Mouse (Mus musculus) left cerebral cortex, adult 9 months (tissue): ENCODE measurements around the gene Shld1.
A peak's percentile ranks its signal among the peaks of the same experiment; 100 is the strongest.

Experiments used
- DNase-seq, 2 experiments: peaks; one replicate each; pipeline ENCODE4 v3.0.0; 2022; ENCODE audit warnings: low spot score in 2 of 2

Gene Shld1

GRCm38 (mm10) chr2:132723958-132724431, 37.3 kb downstream of the Shld1 start:
- DNase-seq = no peak

DNA sequence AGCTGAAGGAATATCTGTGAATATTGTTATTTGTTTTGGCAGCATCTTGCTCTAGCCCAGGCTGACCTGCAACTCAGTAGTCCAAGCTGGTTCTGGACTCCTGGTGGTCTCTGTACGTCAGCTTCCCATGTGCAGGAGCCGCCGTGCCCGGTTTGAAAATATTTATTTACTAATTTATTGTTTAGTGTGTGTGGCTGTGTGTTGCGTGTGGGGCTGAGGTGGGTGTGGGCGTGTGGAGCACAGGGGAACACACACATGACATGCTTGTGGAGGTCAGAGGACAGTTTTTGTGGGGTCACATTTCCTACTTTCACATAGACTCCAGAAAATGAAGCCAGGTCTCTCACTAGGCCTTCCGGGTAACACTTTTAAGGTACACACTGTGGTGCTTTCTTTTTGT, 37.8 kb downstream of the Shld1 start:
- DNase-seq = no peak

GRCm38 (mm10) chr2:132725376-132725905, 38.7 kb downstream of the Shld1 start:
- DNase-seq = no peak

DNA sequence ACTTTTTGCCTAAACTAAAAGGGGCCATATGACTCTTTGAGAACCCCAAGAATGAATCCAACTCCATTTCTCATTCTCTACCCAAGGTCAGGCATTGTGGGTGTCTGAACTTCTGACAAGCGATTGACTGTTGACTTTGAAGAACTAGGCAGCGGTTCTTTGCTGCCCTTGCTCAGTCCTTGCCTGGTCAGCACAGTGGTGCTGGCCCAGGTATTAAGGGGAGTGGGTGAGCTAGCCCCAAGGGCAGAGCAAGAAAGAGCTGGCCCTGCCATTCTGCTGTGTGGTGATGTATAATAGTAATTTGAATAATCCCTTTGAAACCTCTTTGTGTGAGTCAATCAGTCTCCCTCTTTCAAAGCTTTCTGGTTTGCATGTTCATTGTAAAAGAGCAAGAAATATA, 39.4 kb downstream of the Shld1 start:
- no peak for DNase-seq

GRCm38 (mm10) chr2:132732940-132733339, 46.2 kb downstream of the Shld1 start:
- DNase-seq = no peak

DNA sequence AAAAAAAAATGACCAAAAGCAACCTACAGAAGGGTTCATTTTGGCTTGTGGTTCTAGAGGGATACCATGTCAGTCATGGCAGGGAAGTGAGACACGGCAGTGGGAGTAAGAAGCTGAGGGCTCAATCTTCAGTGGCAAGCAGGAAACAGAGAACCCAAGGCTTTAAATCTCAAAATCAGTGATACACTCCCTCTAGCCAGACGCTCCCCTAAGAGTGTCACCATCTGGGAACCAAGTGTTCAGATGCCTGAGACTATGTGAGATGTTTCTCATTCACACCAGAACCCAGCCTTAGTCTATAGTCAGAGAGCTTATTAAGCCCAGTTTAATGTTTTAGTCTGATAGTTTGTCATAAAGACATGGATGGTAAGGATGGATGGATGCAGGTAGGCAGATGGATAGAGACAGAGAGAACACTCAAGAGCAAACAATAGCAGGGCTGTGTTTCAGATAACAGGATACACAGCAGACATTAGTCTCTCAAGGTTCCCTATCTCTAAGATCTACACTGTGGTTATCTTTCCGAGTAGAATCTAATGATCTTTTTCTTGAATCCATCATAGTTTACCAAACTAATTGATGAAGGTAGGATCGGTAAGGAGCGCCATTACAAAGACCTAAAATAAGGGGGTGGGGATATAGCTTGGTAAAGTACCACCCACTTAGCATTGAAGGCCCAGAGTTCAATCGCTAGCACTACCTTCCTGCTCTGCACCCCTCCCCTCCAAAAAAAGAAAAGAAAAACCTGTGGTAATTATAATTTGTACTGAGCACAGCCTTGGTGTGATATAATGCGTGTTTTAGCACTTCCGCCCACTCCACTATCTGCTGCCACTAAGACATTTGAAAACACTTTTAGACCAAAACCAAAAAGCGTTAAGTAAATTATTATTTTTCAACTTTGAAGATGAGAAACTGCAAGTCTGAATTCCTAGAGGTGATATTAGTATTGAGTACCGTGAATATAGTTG, 47.2 kb downstream of the Shld1 start:
- peak in 1 of 2 experiments; percentile 33 for DNase-seq

DNA sequence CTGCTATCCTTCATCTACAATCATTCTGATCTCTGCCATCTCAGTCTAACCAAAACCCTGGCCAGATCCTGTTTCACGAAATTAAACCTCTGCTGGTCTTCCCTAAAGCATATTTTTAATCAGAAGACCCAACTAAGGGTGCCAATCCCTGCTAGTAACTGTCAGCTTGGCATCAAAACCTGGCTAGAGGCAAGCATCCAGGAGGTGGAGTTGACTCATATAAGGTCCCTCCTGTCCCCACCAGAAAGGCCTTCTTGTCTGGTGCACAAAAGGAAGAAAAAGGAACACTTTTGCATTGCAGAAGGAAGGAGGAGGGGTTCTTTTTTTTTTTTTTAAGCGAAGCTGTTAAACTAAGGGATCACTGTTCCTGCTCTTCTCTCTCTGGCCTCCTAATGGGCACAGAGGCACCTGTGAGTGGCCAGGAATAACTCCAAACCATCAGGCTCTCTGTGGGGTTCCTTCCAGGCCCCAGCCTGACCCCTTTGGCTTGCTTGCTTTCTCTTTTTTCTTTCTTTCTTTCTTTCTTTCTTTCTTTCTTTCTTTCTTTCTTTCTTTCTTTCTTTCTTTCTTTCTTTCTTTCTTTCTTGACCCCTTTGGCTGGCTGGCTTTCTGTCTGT, 52.2 kb downstream of the Shld1 start:
- no peak for DNase-seq

DNA sequence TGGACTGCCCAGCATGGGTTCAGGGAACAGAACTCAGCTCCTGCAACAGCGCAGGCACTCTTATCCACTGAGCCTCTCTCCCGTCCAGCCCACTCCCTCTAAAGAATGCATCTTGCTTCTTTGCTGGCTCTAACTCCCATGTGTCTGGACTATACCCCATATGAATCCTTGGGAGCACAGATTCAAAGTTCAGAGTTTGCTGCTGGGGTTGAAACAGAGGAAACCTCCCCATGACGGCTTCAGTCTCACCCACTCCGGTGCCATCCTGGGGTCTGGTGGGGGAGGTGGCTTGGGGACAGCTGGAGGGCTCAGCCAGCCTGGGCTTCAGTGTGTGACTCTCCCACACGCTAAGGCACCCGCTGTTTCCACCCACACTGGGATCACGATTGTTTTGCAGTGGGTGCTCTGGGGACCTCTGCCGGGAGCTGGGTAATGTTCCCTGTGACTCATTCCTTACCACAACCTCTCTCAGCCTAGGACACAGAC, 55.2 kb downstream of the Shld1 start:
- peak; percentile 68 to 78 for DNase-seq

DNA sequence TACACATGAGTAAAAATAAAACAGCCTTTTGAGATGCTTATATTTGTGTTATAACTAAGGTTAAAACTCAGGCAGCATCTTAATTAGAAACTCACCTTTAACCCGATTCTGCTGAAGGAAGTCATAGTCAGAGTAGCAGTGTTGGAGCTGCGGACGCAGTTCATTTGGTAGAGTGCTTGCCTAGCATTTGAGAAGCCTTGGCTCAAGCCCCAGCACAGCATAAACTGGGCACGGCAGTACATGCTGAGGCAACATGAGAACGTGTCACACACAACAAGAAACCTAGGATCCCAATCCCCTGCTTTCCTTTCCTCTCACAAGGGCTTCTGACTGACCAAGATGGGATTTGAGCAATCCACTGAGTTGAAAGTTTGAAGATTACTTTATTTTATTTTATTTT, 58.1 kb downstream of the Shld1 start:
- no peak for DNase-seq

DNA sequence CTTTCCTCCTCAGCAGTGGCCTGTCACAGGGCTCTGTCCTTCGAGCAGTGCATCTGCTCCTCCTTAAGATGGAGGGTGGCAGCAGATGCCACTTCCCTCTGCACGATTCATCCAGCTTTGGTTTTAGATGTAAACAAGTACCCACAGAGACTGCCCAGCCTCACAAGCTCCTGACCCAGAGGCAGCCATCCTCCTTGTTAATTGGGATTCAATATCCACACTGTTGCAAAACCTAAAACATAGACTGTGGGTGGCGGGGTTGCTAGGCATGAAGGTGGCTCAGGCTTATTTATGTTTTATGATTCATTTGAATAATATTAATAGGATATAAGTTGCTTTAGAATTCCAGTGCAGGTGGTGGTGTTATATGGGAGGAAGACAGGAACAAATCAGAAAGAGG, 59.4 kb downstream of the Shld1 start:
- DNase-seq = peak in 1 of 2 experiments; percentile 33

- DNase-seq = no peak
Observed at GRCm38 (mm10) chr2:132750726-132751125, 64.0 kb downstream of the Shld1 start.

DNA sequence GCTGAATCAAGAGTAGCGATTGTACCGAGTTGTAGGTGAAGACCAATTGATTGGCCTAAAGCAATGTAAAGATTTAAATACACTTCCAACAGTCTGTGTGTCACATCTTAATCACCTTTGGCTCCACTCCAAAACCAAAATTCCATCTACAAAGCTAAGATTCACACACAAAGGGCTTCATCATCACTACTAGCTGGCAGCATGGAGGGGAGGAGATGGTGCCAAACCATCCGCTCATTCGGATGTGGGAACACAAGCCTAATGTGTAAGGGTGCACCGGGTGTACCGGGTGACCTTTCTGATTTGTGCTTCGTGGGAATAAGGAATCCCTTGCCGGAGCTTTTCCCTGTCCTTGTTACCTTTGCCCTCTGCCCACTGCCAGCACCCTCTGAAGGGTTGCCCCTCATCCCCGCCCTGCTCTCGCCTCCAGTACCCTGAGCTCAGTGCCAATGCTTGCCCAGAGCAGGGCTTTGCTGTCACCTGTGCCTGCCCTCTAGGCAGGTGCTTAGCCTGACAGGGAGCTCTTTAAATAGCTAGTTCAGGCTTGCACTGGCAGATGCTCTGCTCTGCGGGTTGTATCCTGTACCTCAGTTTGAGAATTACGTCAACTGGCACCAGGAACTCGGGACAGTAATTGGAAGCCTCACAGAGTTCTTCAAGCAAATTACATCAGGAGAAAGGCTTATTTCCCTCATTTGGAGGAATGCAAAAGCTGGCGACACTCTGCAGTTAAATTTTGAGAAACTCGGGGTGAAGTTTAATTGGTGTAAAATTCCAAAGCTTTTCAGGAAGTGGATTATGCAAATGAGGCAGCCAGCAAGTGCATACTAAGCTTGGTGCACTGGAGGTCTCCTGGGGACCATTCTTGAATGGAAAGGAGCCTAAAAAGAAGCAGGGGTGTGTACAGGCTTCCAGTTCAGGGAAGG, 64.7 kb downstream of the Shld1 start:
- peak; percentile 47 to 64 for DNase-seq

DNA sequence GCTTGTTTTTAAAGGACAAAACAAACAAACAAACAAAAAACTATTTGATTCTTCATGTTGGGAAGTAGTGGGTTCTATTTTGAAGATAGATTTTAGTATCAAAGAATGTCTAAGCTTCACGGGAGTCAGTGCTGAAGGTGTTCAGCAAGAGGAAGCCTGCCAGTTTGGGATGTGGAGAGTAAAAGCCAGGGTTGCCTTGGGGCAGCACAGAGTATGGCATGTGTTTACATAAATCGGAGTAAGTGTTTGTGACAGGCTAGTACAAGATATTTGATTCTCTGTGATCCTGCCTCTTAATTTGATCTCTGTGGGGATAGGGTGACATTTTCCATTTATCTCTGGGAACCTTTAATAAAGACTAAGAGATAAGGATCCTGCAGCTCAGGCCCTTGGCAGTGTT, 65.7 kb downstream of the Shld1 start:
- no peak for DNase-seq

DNA sequence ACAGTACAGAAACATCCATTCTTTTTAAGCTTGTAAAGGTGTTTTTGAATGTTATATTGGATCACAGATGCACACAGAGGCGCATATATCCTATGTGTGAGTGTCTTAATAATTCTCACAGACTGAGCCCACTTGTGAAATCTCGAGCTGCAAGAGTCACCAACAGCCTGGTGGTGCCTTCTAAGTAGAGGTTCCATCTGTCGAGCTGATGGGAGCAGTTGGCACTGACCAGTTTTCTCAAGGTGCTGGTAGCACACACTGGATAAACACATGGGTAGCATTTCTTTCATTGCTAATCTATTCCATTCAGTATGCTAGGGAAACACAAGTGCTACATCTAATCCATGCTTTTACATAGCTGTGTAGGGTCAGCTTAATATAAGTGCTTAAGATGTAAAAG, 66.4 kb downstream of the Shld1 start:
- DNase-seq = no peak

DNA sequence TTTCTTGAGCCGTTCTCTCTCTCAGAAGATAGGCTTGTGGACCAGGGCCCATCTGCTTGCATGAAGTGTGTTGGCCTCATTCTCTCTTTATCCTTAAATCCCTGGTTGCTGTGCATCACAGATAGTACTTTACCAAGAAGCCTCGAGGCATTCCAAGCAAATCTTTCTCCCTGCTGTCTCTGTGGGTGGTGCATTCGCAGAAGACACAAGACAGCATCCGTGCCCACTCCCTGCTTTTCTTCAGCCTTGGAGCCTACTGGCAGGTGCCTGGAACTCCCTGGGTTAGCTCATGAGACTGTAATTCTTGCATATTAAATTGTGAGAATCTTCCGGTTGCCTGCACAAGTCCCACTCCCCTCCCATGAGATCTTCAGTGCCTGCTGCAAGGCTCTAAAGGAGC, 71.2 kb downstream of the Shld1 start:
- DNase-seq = peak; percentile 67 to 86

- no peak for DNase-seq
Observed at GRCm38 (mm10) chr2:132770822-132771221, 84.1 kb downstream of the Shld1 start.

GRCm38 (mm10) chr2:132780978-132781377, 94.2 kb downstream of the Shld1 start, which contains the start of gene Chgb:
Chgb (plus strand) TSS chr2:132781278.
- DNase-seq = no peak

GRCm38 (mm10) chr2:132781439-132782068, 94.8 kb downstream of the Shld1 start:
- DNase-seq = peak; percentile 62 to 83

- no peak for DNase-seq
Observed at GRCm38 (mm10) chr2:132784039-132784438, 97.3 kb downstream of the Shld1 start.

DNA sequence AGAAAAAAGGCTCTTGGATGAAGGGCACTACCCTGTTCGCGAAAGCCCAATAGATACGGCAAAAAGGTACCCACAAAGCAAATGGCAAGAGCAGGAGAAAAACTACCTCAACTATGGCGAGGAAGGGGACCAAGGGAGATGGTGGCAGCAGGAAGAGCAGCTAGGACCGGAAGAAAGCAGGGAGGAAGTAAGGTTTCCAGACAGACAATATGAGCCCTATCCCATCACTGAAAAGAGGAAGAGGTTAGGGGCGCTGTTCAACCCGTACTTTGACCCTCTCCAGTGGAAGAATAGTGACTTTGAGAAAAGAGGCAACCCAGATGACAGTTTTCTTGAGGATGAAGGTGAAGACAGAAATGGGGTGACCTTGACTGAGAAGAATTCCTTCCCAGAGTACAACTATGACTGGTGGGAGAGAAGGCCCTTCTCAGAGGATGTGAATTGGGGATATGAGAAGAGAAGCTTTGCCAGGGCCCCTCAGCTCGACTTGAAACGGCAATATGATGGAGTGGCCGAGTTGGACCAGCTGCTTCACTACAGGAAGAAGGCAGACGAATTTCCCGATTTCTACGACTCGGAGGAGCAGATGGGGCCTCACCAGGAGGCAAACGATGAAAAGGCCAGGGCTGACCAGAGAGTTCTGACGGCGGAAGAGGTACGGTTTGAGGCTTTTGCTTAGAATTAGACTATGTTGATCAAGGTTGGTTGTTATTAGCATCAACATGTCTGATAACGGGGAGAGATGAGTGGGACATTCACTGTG, 106.9 kb downstream of the Shld1 start:
- no peak for DNase-seq
